Mouse (Mus musculus): ENCODE results near the gene Slc25a38. TPM values are rescaled to one million over a fixed set of nuclear protein-coding genes. Genes with fewer than 3 reads are reported as not detected.

The Slc25a38 gene
- polyA plus RNA-seq, 1 experiment from 2014 or later = 33.7 TPM

- H3K36me3 ChIP-seq (ENCODE audit: control insufficient read depth, insufficient read depth, low read length) = no peaks in the 10 kb centered on the region
- no peak for ATAC-seq (replicated peaks; ENCODE audit: low FRiP score)
Measured at GRCm38 (mm10) chr9:120079901-120080300, 30.3 kb upstream of the Slc25a38 start.

GRCm38 (mm10) chr9:120080546-120081108 is 29.5 kb upstream of the Slc25a38 start:
- Histone ChIP-seq H3K9me3 (ENCODE audit: control insufficient read depth, low read length) (no peaks in the 10 kb centered on the region), H3K4me2 (ENCODE audit: low read depth, low read length, severe bottlenecking) (no peak overlapping the region), H3K27ac (ENCODE audit: low read depth, low read length) (no peak overlapping the region), H3K9ac (ENCODE audit: low read length) (no peak overlapping the region), H3K27me3 (ENCODE audit: control insufficient read depth, insufficient read depth, low read length) (no peaks in the 10 kb centered on the region), H3K4me1 (replicated peaks; ENCODE audit: control insufficient read depth, insufficient read depth, low read length) (no peaks in the 10 kb centered on the region), H3K36me3 (ENCODE audit: control insufficient read depth, insufficient read depth, low read length) (no peaks in the 10 kb centered on the region), H3K4me3 (ENCODE audit: low read depth, low read length) (no peak overlapping the region)
- no peak for ATAC-seq (replicated peaks; ENCODE audit: low FRiP score)
- WGBS = 85% methylated on average over 8 of the region's 8 CpGs
- no peak for DNase-seq (ENCODE audit: low spot score)

More at GRCm38 (mm10) chr9:120079901-120080300, 30.3 kb upstream of the Slc25a38 start:
- Histone ChIP-seq H3K4me3 (ENCODE audit: low read depth, low read length) (no peak overlapping the region), H3K4me2 (ENCODE audit: low read depth, low read length, severe bottlenecking) (no peak overlapping the region), H3K9ac (ENCODE audit: low read length) (no peak overlapping the region), H3K4me1 (replicated peaks; ENCODE audit: control insufficient read depth, insufficient read depth, low read length) (no peaks in the 10 kb centered on the region), H3K27me3 (ENCODE audit: control insufficient read depth, insufficient read depth, low read length) (no peaks in the 10 kb centered on the region), H3K9me3 (ENCODE audit: control insufficient read depth, low read length) (no peaks in the 10 kb centered on the region), H3K27ac (ENCODE audit: low read depth, low read length) (no peak overlapping the region)
- DNase-seq (ENCODE audit: low spot score) = no peak
- WGBS = 84% methylated on average over 7 of the region's 7 CpGs

GRCm38 (mm10) chr9:120081247-120081646 is 28.9 kb upstream of the Slc25a38 start:
- no peak overlapping the region for H3K4me2 ChIP-seq (ENCODE audit: low read depth, low read length, severe bottlenecking)
- H3K9me3 ChIP-seq (ENCODE audit: control insufficient read depth, low read length) = no peaks in the 10 kb centered on the region
- no peaks in the 10 kb centered on the region for H3K27me3 ChIP-seq (ENCODE audit: control insufficient read depth, insufficient read depth, low read length)
- no peaks in the 10 kb centered on the region for H3K4me1 ChIP-seq (replicated peaks; ENCODE audit: control insufficient read depth, insufficient read depth, low read length)
- DNase-seq (ENCODE audit: low spot score) (no peak), ATAC-seq (replicated peaks; ENCODE audit: low FRiP score) (no peak)
- no peaks in the 10 kb centered on the region for H3K36me3 ChIP-seq (ENCODE audit: control insufficient read depth, insufficient read depth, low read length)
- WGBS = 74% methylated on average over 6 of the region's 6 CpGs
- no peak overlapping the region for H3K27ac ChIP-seq (ENCODE audit: low read depth, low read length)
- no peak overlapping the region for H3K4me3 ChIP-seq (ENCODE audit: low read depth, low read length)
- no peak overlapping the region for H3K9ac ChIP-seq (ENCODE audit: low read length)

GRCm38 (mm10) chr9:120081967-120082366 is 28.2 kb upstream of the Slc25a38 start:
- no peak overlapping the region for H3K4me2 ChIP-seq (ENCODE audit: low read depth, low read length, severe bottlenecking)
- H3K4me1 ChIP-seq (replicated peaks; ENCODE audit: control insufficient read depth, insufficient read depth, low read length) = no peaks in the 10 kb centered on the region
- DNase-seq (ENCODE audit: low spot score) (no peak), ATAC-seq (replicated peaks; ENCODE audit: low FRiP score) (no peak)
- 80% methylated on average over 5 of the region's 5 CpGs for WGBS
- no peak overlapping the region for H3K9ac ChIP-seq (ENCODE audit: low read length)
- H3K27ac ChIP-seq (ENCODE audit: low read depth, low read length) = no peak overlapping the region
- no peak overlapping the region for H3K4me3 ChIP-seq (ENCODE audit: low read depth, low read length)
- no peaks in the 10 kb centered on the region for H3K36me3 ChIP-seq (ENCODE audit: control insufficient read depth, insufficient read depth, low read length)
- H3K9me3 ChIP-seq (ENCODE audit: control insufficient read depth, low read length) = no peaks in the 10 kb centered on the region
- H3K27me3 ChIP-seq (ENCODE audit: control insufficient read depth, insufficient read depth, low read length) = no peaks in the 10 kb centered on the region

- Histone ChIP-seq H3K4me2 (ENCODE audit: low read depth, low read length, severe bottlenecking) (no peak overlapping the region), H3K4me1 (replicated peaks; ENCODE audit: control insufficient read depth, insufficient read depth, low read length) (no peaks in the 10 kb centered on the region), H3K9ac (ENCODE audit: low read length) (no peak overlapping the region), H3K27me3 (ENCODE audit: control insufficient read depth, insufficient read depth, low read length) (no peaks in the 10 kb centered on the region), H3K9me3 (ENCODE audit: control insufficient read depth, low read length) (no peaks in the 10 kb centered on the region), H3K36me3 (ENCODE audit: control insufficient read depth, insufficient read depth, low read length) (no peaks in the 10 kb centered on the region), H3K27ac (ENCODE audit: low read depth, low read length) (no peak overlapping the region), H3K4me3 (ENCODE audit: low read depth, low read length) (no peak overlapping the region)
- no peak for DNase-seq (ENCODE audit: low spot score)
- ATAC-seq (replicated peaks; ENCODE audit: low FRiP score) = no peak
- 78% methylated on average over 4 of the region's 4 CpGs for WGBS
Measured at GRCm38 (mm10) chr9:120082691-120083090, 27.5 kb upstream of the Slc25a38 start.

- no peak for ATAC-seq (replicated peaks; ENCODE audit: low FRiP score)
- Histone ChIP-seq H3K36me3 (ENCODE audit: control insufficient read depth, insufficient read depth, low read length) (no peaks in the 10 kb centered on the region), H3K27me3 (ENCODE audit: control insufficient read depth, insufficient read depth, low read length) (no peaks in the 10 kb centered on the region), H3K9me3 (ENCODE audit: control insufficient read depth, low read length) (no peaks in the 10 kb centered on the region), H3K4me3 (ENCODE audit: low read depth, low read length) (no peak overlapping the region), H3K4me2 (ENCODE audit: low read depth, low read length, severe bottlenecking) (no peak overlapping the region), H3K9ac (ENCODE audit: low read length) (no peak overlapping the region), H3K4me1 (replicated peaks; ENCODE audit: control insufficient read depth, insufficient read depth, low read length) (no peaks in the 10 kb centered on the region), H3K27ac (ENCODE audit: low read depth, low read length) (no peak overlapping the region)
- no peak for DNase-seq (ENCODE audit: low spot score)
- WGBS = 84% methylated on average over 18 of the region's 18 CpGs
Measured at GRCm38 (mm10) chr9:120083158-120083894, 26.8 kb upstream of the Slc25a38 start.

- Histone ChIP-seq H3K4me3 (ENCODE audit: low read depth, low read length) (no peak overlapping the region), H3K4me2 (ENCODE audit: low read depth, low read length, severe bottlenecking) (no peak overlapping the region), H3K4me1 (replicated peaks; ENCODE audit: control insufficient read depth, insufficient read depth, low read length) (no peaks in the 10 kb centered on the region), H3K27me3 (ENCODE audit: control insufficient read depth, insufficient read depth, low read length) (no peaks in the 10 kb centered on the region), H3K36me3 (ENCODE audit: control insufficient read depth, insufficient read depth, low read length) (no peaks in the 10 kb centered on the region), H3K9ac (ENCODE audit: low read length) (no peak overlapping the region), H3K27ac (ENCODE audit: low read depth, low read length) (no peak overlapping the region), H3K9me3 (ENCODE audit: control insufficient read depth, low read length) (no peaks in the 10 kb centered on the region)
- 89% methylated on average over 9 of the region's 9 CpGs for WGBS
- DNase-seq (ENCODE audit: low spot score) = no peak
- no peak for ATAC-seq (replicated peaks; ENCODE audit: low FRiP score)
Measured at GRCm38 (mm10) chr9:120084406-120084805, 25.8 kb upstream of the Slc25a38 start.

GRCm38 (mm10) chr9:120089125-120089524 is 21.0 kb upstream of the Slc25a38 start:
- no peak for DNase-seq (ENCODE audit: low spot score)
- no peak overlapping the region for H3K27ac ChIP-seq (ENCODE audit: low read depth, low read length)
- H3K4me2 ChIP-seq (ENCODE audit: low read depth, low read length, severe bottlenecking) = no peak overlapping the region
- no peak overlapping the region for H3K4me3 ChIP-seq (ENCODE audit: low read depth, low read length)
- no peaks in the 10 kb centered on the region for H3K36me3 ChIP-seq (ENCODE audit: control insufficient read depth, insufficient read depth, low read length)
- no peaks in the 10 kb centered on the region for H3K9me3 ChIP-seq (ENCODE audit: control insufficient read depth, low read length)
- H3K9ac ChIP-seq (ENCODE audit: low read length) = no peak overlapping the region
- H3K4me1 ChIP-seq (replicated peaks; ENCODE audit: control insufficient read depth, insufficient read depth, low read length) = no peaks in the 10 kb centered on the region
- WGBS = 81% methylated on average over 7 of the region's 7 CpGs
- no peak for ATAC-seq (replicated peaks; ENCODE audit: low FRiP score)
- no peaks in the 10 kb centered on the region for H3K27me3 ChIP-seq (ENCODE audit: control insufficient read depth, insufficient read depth, low read length)

GRCm38 (mm10) chr9:120091086-120091485 is 19.1 kb upstream of the Slc25a38 start:
- 88% methylated on average over 10 of the region's 10 CpGs for WGBS
- Histone ChIP-seq H3K27me3 (ENCODE audit: control insufficient read depth, insufficient read depth, low read length) (no peaks in the 10 kb centered on the region), H3K36me3 (ENCODE audit: control insufficient read depth, insufficient read depth, low read length) (no peaks in the 10 kb centered on the region), H3K4me2 (ENCODE audit: low read depth, low read length, severe bottlenecking) (no peak overlapping the region), H3K4me1 (replicated peaks; ENCODE audit: control insufficient read depth, insufficient read depth, low read length) (no peaks in the 10 kb centered on the region), H3K9ac (ENCODE audit: low read length) (no peak overlapping the region), H3K9me3 (ENCODE audit: control insufficient read depth, low read length) (no peaks in the 10 kb centered on the region), H3K27ac (ENCODE audit: low read depth, low read length) (no peak overlapping the region), H3K4me3 (ENCODE audit: low read depth, low read length) (no peak overlapping the region)
- no peak for ATAC-seq (replicated peaks; ENCODE audit: low FRiP score)
- DNase-seq (ENCODE audit: low spot score) = no peak
